In the genomic region with DNA sequence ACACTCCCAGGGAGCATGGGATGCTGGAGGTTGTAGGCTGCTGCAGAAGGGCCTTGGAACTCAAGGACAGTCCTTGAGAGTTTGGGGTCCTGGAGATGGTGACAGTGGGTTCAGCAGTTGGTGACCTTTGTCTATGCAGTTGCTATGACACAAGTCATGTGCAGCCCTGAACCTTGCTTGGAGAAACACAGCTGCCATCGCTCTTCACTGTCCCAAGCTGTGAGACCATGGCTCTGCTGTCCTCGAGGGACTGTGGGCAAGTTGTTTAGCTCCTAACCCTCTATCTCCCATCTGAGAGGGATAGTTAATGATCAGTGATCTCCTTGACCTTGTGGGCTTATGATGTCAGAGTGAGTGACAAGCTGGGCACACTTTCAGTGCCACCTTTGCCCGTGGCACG, we compare ENCODE assay signal across 18 mouse cellular contexts. TPM values are rescaled to one million over a fixed set of nuclear protein-coding genes. Genes with fewer than 3 reads are reported as not detected.
DNase-seq lines count a peak whose midpoint lies in the region; ATAC-seq and TF ChIP-seq lines count a peak whose summit lies in the region.
"Had no signal": no experiment of that assay in that cellular context is flagged by ENCODE, and none has a peak within 500 bp of the region (broad histone marks: within the 10 kb centered on the region; RNA-seq: fewer than 3 reads in every experiment).

No protein-coding gene starts in this region.

- H3K4me2 ChIP-seq in heart, embryonic 13.5 days, result no peak overlapping the region
- H3K4me2 ChIP-seq in limb, embryonic 15.5 days, result no peak overlapping the region
- no peak overlapping the region for H3K4me2 ChIP-seq in liver, embryonic 12.5 days
- H3K4me2 ChIP-seq: hindbrain, embryonic 13.5 days; lung, embryonic 15.5 days; midbrain, embryonic 11.5 days; neural tube, embryonic 13.5 days; stomach, embryonic 15.5 days had no signal

- no peak for TF ChIP-seq CTCF in gastrocnemius, adult 2 months (IDR thresholded peaks at IDR 0.05)

- DNase-seq in gastrocnemius, adult 2 months, result no peak
- DNase-seq in gastrocnemius, postnatal 36 days, result no peak
- no peak for DNase-seq in heart, adult 8-10 months (ENCODE audit: low spot score)
- no peak for DNase-seq in T-cell, adult 2 months (ENCODE audit: low spot score)
- DNase-seq: cerebellum, adult 11-12 months; layer of hippocampus, postnatal 36 days had no signal

- ATAC-seq in heart, embryonic 13.5 days (ENCODE audit: extremely low read depth, insufficient number of reproducible peaks, low FRiP score, low TSS enrichment), result no peak
- ATAC-seq in limb, embryonic 15.5 days (ENCODE audit: insufficient number of reproducible peaks, low FRiP score, low TSS enrichment, low read depth), result no peak
- ATAC-seq in liver, embryonic 12.5 days, result no peak
- ATAC-seq: forebrain, embryonic 14.5 days; intestine, postnatal 0 days; Patski had no signal

- H3K4me3 ChIP-seq in gastrocnemius, adult 2 months, result no peak overlapping the region
- H3K4me3 ChIP-seq in heart, embryonic 13.5 days, result no peak overlapping the region
- no peak overlapping the region for H3K4me3 ChIP-seq in brown adipose tissue, adult 24 weeks (ENCODE audit: insufficient read depth, low read depth, low read length)
- H3K4me3 ChIP-seq in limb, embryonic 15.5 days, result no peak overlapping the region
- no peak overlapping the region for H3K4me3 ChIP-seq in liver, embryonic 12.5 days
- H3K4me3 ChIP-seq: hindbrain, embryonic 13.5 days; lung, embryonic 15.5 days; neural tube, embryonic 13.5 days; stomach, embryonic 15.5 days had no signal

- H3K4me1 ChIP-seq in heart, embryonic 13.5 days, result peaks cover 55% of the 10 kb centered on the region
- H3K4me1 ChIP-seq in brown adipose tissue, adult 24 weeks (ENCODE audit: control insufficient read depth, insufficient read depth, insufficient read length, low read length), result peaks cover 5% of the 10 kb centered on the region
- H3K4me1 ChIP-seq in limb, embryonic 15.5 days, result peaks cover 9% of the 10 kb centered on the region; the same call in 1 of the 2 replicates
- 0 out of 2 replicates have a peak, but pooled peaks cover 11% of the 10 kb centered on the region for H3K4me1 ChIP-seq in liver, embryonic 12.5 days
- H3K4me1 ChIP-seq: hindbrain, embryonic 13.5 days had no signal

- peaks cover 17% of the 10 kb centered on the region for H3K27me3 ChIP-seq in heart, embryonic 13.5 days (replicated peaks)
- H3K27me3 ChIP-seq in limb, embryonic 15.5 days, result no peaks in the 10 kb centered on the region
- H3K27me3 ChIP-seq in liver, embryonic 12.5 days (replicated peaks), result 0 out of 2 replicates have a peak, but pooled peaks cover 3% of the 10 kb centered on the region
- H3K27me3 ChIP-seq: lung, embryonic 15.5 days; neural tube, embryonic 13.5 days; Patski; stomach, embryonic 15.5 days had no signal

- 0 out of 2 replicates have a peak overlapping the region, but pooled peaks have one; percentile 9 for H3K9ac ChIP-seq in heart, embryonic 13.5 days
- 0 out of 2 replicates have a peak overlapping the region, but pooled peaks have one; percentile 7 for H3K9ac ChIP-seq in limb, embryonic 15.5 days
- H3K9ac ChIP-seq in liver, embryonic 12.5 days, result no peak overlapping the region
- H3K9ac ChIP-seq: hindbrain, embryonic 13.5 days; lung, embryonic 15.5 days; neural tube, embryonic 13.5 days; stomach, embryonic 15.5 days had no signal

- H3K27ac ChIP-seq in gastrocnemius, adult 2 months, result peak overlapping the region; percentile 85
- H3K27ac ChIP-seq in heart, embryonic 13.5 days (replicated peaks), result peak overlapping the region; percentile 13; the same call in 1 of the 2 replicates
- H3K27ac ChIP-seq in brown adipose tissue, adult 24 weeks (replicated peaks; ENCODE audit: low read depth, low read length), result 0 out of 2 replicates have a peak overlapping the region, but pooled peaks have one; percentile 1
- H3K27ac ChIP-seq in limb, embryonic 15.5 days, result no peak overlapping the region
- no peak overlapping the region for H3K27ac ChIP-seq in liver, embryonic 12.5 days
- H3K27ac ChIP-seq: hindbrain, embryonic 13.5 days; lung, embryonic 15.5 days; neural tube, embryonic 13.5 days; stomach, embryonic 15.5 days had no signal

- intact Hi-C loops in gastrocnemius, adult 2 months (cut with DNase I), result no loop called here
- intact Hi-C loops in gastrocnemius, postnatal 36 days (cut with DNase I), result no loop called here

- WGBS in heart, embryonic 13.5 days, result 73% methylated on average over 4 of the region's 4 CpGs
- whole genome bisulfite sequencing in limb, embryonic 15.5 days, result 82% methylated on average over 4 of the region's 4 CpGs
- WGBS in liver, embryonic 12.5 days (ENCODE audit: insufficient replicate concordance), result 63% methylated on average over 4 of the region's 4 CpGs

- no peaks in the 10 kb centered on the region for H3K9me3 ChIP-seq in heart, embryonic 13.5 days
- no peaks in the 10 kb centered on the region for H3K9me3 ChIP-seq in limb, embryonic 15.5 days
- no peaks in the 10 kb centered on the region for H3K9me3 ChIP-seq in liver, embryonic 12.5 days (replicated peaks)
- H3K9me3 ChIP-seq: hindbrain, embryonic 13.5 days; lung, embryonic 15.5 days; stomach, embryonic 15.5 days had no signal

- no peaks in the 10 kb centered on the region for H3K36me3 ChIP-seq in heart, embryonic 13.5 days
- H3K36me3 ChIP-seq in limb, embryonic 15.5 days, result no peaks in the 10 kb centered on the region
- no peaks in the 10 kb centered on the region for H3K36me3 ChIP-seq in liver, embryonic 12.5 days
- H3K36me3 ChIP-seq: hindbrain, embryonic 13.5 days; lung, embryonic 15.5 days; neural tube, embryonic 13.5 days; stomach, embryonic 15.5 days had no signal

RNA-seq across cellular contexts. Expression of a gene that starts 44.3 kb away (rescaled TPM):
- 10 to 100 TPM in 1 of 2 experiments, 1 to 10 TPM in 1; 9.5 to 19.6 TPM for total RNA-seq in gastrocnemius, adult 2 months (2021)
- 10 to 100 TPM in 1 of 2 experiments, 1 to 10 TPM in 1; 8.1 to 12.3 TPM for total RNA-seq in gastrocnemius, postnatal 36 days (2021)
- polyA plus RNA-seq in heart, embryonic 13.5 days (2015; fragmentation: Nextera tagmentation; extraction: Ambion mirVana), result 3.9 and 4.1 TPM in 2 replicates
- 10 to 100 TPM; 20.9 to 28.7 (median 27.4) TPM for total RNA-seq in heart, adult 8-10 months (2022)
- 6.9 and 8.3 TPM in 2 replicates for polyA plus RNA-seq in brown adipose tissue, adult 24 weeks (2012; ENCODE audit: insufficient read depth, insufficient read length, missing spikeins)
- polyA plus RNA-seq in limb, embryonic 15.5 days (2015; fragmentation: Nextera tagmentation; extraction: Ambion mirVana), result 6.7 and 7.8 TPM in 2 replicates
- 1.7 and 2.1 TPM in 2 replicates for polyA plus RNA-seq in liver, embryonic 12.5 days (2016; fragmentation: Nextera tagmentation; extraction: Ambion mirVana)

Comparison
In these comparisons a context has a peak if more than half of its experiments do, and no peak if none do; other contexts are left out.
1. H3K27ac ChIP-seq: peak in gastrocnemius, adult 2 months (single experiment), heart, embryonic 13.5 days (single experiment) and brown adipose tissue, adult 24 weeks (single experiment); none in limb, embryonic 15.5 days (single experiment) and liver, embryonic 12.5 days (single experiment).